Mouse (Mus musculus): ENCODE results near the gene Fam186b. TPM values are rescaled to one million over a fixed set of nuclear protein-coding genes. Genes with fewer than 3 reads are reported as not detected.

Gene Fam186b
- polyA plus RNA-seq, 1 experiment from 2014 or later, result 0.18 TPM

Other genes starting within 250 kb of the Fam186b start
- gene Prph, start 240.7 kb downstream of the Fam186b start, polyA plus RNA-seq (2015; fragmentation: Nextera tagmentation; extraction: Ambion mirVana), result 2.4 and 2.8 TPM in 2 replicates
- gene Troap, start 221.3 kb downstream of the Fam186b start, polyA plus RNA-seq (2015; fragmentation: Nextera tagmentation; extraction: Ambion mirVana), result 22.3 and 26.5 TPM in 2 replicates
- gene C1ql4, start 208.1 kb downstream of the Fam186b start, polyA plus RNA-seq (2015; fragmentation: Nextera tagmentation; extraction: Ambion mirVana), result not detected in 2 replicates
- 0.55 and 0.86 TPM in 2 replicates for gene Dnajc22, start 202.7 kb downstream of the Fam186b start, polyA plus RNA-seq (2015; fragmentation: Nextera tagmentation; extraction: Ambion mirVana)
- gene Spats2, start 170.0 kb downstream of the Fam186b start, polyA plus RNA-seq (2015; fragmentation: Nextera tagmentation; extraction: Ambion mirVana), result 28.7 and 33.1 TPM in 2 replicates
- gene Kcnh3, start 71.0 kb downstream of the Fam186b start, polyA plus RNA-seq (2015; fragmentation: Nextera tagmentation; extraction: Ambion mirVana), result 0.43 and 0.68 TPM in 2 replicates
- gene Mcrs1, start 43.9 kb downstream of the Fam186b start, polyA plus RNA-seq (2015; fragmentation: Nextera tagmentation; extraction: Ambion mirVana), result 114 and 129 TPM in 2 replicates
- gene Prpf40b, start 801 bp downstream of the Fam186b start, polyA plus RNA-seq (2015; fragmentation: Nextera tagmentation; extraction: Ambion mirVana), result 52.5 and 53.8 TPM in 2 replicates
- 25.0 and 26.9 TPM in 2 replicates for gene Fmnl3, start 74.6 kb upstream of the Fam186b start, polyA plus RNA-seq (2015; fragmentation: Nextera tagmentation; extraction: Ambion mirVana)
- 327 and 351 TPM in 2 replicates for gene Tmbim6, start 97.0 kb upstream of the Fam186b start, polyA plus RNA-seq (2015; fragmentation: Nextera tagmentation; extraction: Ambion mirVana)
- gene Nckap5l, start 161.9 kb upstream of the Fam186b start, polyA plus RNA-seq (2015; fragmentation: Nextera tagmentation; extraction: Ambion mirVana), result 10.5 and 12.3 TPM in 2 replicates
- 12.7 and 15.1 TPM in 2 replicates for gene Bcdin3d, start 178.8 kb upstream of the Fam186b start, polyA plus RNA-seq (2015; fragmentation: Nextera tagmentation; extraction: Ambion mirVana)
- 0.17 and 0.25 TPM in 2 replicates for gene Faim2, start 232.3 kb upstream of the Fam186b start, polyA plus RNA-seq (2015; fragmentation: Nextera tagmentation; extraction: Ambion mirVana)